Mouse (Mus musculus) embryonic fibroblast, embryonic 13.5 days (primary cell): ENCODE data around the gene Gstp2. TPM values are rescaled to one million over a fixed set of nuclear protein-coding genes. Genes with fewer than 3 reads are reported as not detected.

Source experiments
- H3K27ac ChIP-seq: 2 replicates; pipeline ENCODE4 v1.5.1; 2012; ENCODE audit warnings: low read length, control low read depth, inconsistent platforms; ENCODE audit not compliant: insufficient read depth
- H3K4me1 ChIP-seq: 2 replicates; pipeline ENCODE4 v1.6.1; 2011; ENCODE audit warnings: low read length; ENCODE audit not compliant: control insufficient read depth, insufficient read depth
- H3K4me3 ChIP-seq: 2 replicates; pipeline ENCODE4 v1.5.1; 2011; ENCODE audit warnings: mild to moderate bottlenecking, control low read depth, low read length; ENCODE audit not compliant: insufficient read depth
- CTCF ChIP-seq: IDR thresholded peaks from 2 replicates; pipeline ENCODE4 v1.5.1; 2011; ENCODE audit warnings: mild to moderate bottlenecking, control low read depth, low read length, moderate library complexity, borderline replicate concordance; ENCODE audit not compliant: insufficient read depth
- POLR2A ChIP-seq: IDR thresholded peaks from 2 replicates; pipeline ENCODE4 v1.6.1; 2011; ENCODE audit warnings: low read depth, mild to moderate bottlenecking, control low read depth, low read length, moderate library complexity
- polyA plus RNA-seq: library from polyadenylated mRNA; stranded (reverse); fragments of >200 nt; gene quantifications from 2 replicates; pipeline ENCODE4 v1.2.4, GENCODE M21; 2011; ENCODE audit warnings: low read depth; ENCODE audit not compliant: missing spikeins, insufficient read length

Gstp2 gene
- polyA plus RNA-seq, 1 experiment: 3.1 TPM

DNA sequence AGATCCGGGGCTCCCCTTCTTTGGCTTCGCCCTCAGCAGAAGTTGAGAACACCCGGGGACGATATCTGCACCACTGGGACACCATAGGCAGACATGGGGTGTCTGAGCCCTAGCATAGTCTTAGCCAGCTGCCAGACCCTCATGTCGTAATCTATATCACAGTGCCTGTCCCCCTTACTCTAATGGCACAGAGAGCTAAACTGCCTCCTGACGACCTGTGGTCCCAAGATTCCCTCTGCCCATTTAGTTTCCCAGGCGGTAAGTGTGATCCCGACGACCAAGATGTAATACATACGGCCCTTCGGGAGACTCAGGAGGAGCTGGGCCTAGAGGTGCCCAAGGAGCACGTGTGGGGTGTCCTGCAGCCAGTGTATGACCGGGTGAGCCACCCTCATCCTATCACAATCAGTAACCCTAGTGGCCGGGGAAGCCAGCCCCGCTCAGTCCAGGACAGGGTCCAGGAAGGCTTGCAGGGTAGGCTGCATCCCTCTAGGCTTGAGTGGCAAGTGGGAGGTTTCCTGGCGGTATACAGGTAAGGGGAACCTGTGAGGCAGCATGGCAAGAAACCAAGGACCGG, 44.8 kb downstream of the Gstp2 start:
- Histone ChIP-seq H3K4me1 (no peaks in the 10 kb centered on the region), H3K4me3 (peak overlapping the region; percentile 83), H3K27ac (peak overlapping the region; percentile 95)
- TF ChIP-seq POLR2A (peak; percentile 25; the same call in 1 of the 2 replicates), CTCF (no peak)

DNA sequence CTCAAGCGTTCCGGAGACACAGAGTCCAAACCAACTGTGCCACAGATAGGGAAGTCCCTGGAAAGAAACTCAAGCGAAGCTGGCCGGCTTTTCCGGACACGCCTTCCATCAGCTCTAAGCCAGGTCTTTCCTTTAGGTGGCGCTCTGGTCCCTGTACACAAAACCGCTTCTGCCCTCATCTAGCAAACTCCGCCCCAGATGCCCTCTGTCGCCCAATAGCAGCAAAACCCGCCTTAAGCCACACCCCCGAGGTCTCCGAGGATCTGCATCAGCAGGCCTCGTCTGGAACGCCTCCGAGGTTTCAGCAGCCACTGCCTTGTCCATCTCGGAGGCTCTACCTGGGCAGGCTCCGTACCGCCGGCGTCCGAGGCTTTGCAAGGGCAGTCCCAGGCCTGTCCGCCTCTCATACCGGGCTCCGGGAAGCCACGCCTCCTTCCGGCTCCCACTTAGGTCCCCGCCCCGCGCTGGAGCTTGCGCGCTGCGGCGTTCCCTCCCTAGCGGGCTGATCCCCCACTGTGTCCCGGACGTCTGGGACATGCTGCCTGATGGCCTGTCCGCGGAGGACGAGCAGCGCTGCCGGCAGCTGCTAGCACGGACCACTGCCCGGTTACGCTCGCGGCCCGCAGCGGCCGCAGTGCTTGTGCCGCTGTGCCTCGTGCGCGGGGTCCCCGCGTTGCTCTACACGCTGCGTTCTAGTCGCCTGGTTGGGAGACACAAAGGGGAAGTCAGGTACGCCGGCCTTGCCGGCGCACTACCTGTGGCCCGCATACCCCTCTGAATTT, 45.5 kb downstream of the Gstp2 start, which contains the start of the genes Nudt8 and Gm49405:
Nudt8 (plus strand) TSS at position 462 of the 782 bp plus-strand sequence.
Gm49405 (plus strand) TSS at position 508 of the 782 bp plus-strand sequence.
- TF ChIP-seq CTCF (peak; percentile 39; the same call in 1 of the 2 replicates), POLR2A (peak; percentile 98)
- Histone ChIP-seq H3K4me3 (peak within 1 kb of the TSS; percentile 83), H3K4me1 (no peaks in the 10 kb centered on the region), H3K27ac (peak within 1 kb of the TSS; percentile 95)

DNA sequence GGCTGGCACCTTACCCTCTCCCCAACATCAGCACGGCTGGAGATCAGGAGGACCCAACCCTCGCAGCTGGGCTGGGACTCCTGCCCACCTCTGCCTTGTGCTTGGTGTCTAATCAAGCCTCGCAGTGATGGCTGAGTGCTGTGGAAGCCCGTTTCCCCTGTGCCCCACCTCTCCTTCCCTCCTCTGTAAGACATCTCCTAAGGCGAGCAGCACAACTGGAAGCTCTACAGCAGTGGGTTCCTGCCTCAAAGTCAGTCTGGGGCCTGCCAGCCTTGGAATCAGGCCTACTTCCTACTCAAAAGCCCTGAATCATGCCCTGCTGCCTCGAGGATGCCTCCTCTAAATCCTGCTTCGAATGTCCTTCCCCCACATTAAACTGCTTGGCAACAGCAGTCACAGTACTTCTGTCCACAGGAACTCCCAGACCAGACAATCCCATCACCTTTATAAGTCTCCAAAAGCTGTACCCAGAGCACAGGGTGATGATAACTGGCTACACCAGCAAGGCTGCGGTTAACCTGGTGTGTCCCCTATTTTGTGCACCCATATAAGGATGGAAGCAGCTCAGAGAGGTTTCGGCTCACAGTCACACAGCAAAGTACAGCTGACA, 46.6 kb downstream of the Gstp2 start:
- no peak overlapping the region for H3K4me3 ChIP-seq
- no peak overlapping the region for H3K27ac ChIP-seq
- no peaks in the 10 kb centered on the region for H3K4me1 ChIP-seq
- TF ChIP-seq POLR2A: 0 out of 2 replicates have a peak, but pooled peaks have one; percentile 24
- TF ChIP-seq CTCF: no peak

DNA sequence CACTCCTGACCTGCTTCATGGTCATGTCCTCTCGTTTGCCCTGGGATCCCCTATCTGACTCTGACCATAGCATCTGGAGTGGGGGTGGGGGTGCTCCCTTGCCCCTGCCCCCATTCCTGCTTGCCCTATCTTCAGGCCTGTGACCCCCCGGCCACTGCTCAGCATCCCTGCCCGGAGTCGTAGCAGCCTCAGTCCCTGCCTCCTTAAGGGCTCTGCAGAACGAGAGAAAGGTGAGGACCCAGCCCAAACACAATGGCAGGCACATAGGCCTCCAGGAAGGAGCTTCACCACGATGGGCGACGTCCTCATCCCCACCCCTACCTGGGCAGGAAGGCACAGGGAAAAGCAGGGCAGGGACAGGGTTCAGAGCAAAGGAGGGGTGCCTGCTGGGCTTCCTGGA, 47.5 kb downstream of the Gstp2 start:
- TF ChIP-seq CTCF (no peak), POLR2A (no peak)
- Histone ChIP-seq H3K4me1 (no peaks in the 10 kb centered on the region), H3K27ac (no peak overlapping the region), H3K4me3 (no peak overlapping the region)

DNA sequence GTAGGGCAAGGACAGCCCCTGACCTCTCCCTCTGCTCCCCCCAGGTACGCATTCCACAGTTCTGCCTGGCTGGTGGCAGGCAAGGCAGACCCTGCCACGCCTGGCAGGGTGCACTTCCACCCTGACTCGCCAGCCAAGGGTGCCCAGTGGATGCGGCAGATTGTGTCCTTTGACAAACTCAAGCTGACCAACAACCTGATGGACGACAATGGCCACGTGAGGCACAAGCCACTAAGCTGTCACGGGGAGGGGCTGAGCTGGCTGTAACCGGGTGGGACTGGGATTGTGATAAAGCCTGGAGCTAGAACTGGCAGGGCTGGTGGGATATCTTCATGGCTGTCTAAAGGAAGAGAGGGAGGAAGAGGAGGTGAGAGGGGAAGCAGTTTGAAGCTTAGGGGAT, 48.6 kb downstream of the Gstp2 start:
- no peaks in the 10 kb centered on the region for H3K4me1 ChIP-seq
- TF ChIP-seq POLR2A (no peak), CTCF (no peak)

DNA sequence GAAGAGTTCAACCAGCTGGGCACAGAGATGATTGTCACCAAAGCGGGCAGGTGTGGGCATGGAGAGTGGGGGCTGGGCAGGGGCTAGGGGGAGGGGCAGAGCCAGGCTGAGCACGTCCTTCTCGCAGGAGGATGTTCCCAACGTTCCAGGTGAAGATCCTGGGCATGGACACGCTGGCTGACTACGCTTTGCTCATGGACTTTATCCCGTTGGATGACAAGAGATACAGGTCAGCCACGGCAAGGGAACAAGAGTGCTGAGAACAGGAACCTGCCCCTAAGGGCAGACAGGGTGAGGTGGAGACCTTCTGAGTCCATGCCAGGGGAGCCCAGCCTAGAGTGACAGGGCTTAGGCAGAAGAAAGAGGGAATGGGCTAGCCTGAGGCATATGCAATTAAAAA, 49.1 kb downstream of the Gstp2 start:
- Histone ChIP-seq H3K4me3 (no peak overlapping the region), H3K27ac (no peak overlapping the region), H3K4me1 (no peaks in the 10 kb centered on the region)
- no peak for TF ChIP-seq CTCF
- TF ChIP-seq POLR2A: no peak

More for the DNA sequence above, 48.6 kb downstream of the Gstp2 start:
- Histone ChIP-seq H3K27ac (no peak overlapping the region), H3K4me3 (no peak overlapping the region)

DNA sequence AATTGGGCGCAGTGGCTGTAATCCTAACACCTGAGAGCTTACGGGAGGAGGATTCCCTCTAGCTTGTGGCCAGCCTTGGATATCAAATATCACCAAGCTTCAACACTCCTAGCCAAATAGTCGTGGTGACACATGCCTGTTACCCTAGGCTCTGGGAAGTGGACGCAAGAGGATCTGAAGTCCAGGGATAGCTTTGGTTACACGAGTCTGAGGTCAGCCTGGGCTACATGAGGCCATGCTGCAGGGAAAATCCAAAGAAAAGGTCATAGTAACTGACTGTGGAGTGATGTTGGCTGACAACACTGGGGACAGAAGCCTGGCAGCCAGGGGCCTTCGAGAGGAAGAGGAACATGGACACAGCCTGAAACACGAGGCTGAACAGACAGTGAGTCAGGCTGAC, 49.7 kb downstream of the Gstp2 start:
- H3K27ac ChIP-seq: no peak overlapping the region
- TF ChIP-seq POLR2A: no peak
- no peak for TF ChIP-seq CTCF
- no peak overlapping the region for H3K4me3 ChIP-seq
- H3K4me1 ChIP-seq: no peaks in the 10 kb centered on the region

DNA sequence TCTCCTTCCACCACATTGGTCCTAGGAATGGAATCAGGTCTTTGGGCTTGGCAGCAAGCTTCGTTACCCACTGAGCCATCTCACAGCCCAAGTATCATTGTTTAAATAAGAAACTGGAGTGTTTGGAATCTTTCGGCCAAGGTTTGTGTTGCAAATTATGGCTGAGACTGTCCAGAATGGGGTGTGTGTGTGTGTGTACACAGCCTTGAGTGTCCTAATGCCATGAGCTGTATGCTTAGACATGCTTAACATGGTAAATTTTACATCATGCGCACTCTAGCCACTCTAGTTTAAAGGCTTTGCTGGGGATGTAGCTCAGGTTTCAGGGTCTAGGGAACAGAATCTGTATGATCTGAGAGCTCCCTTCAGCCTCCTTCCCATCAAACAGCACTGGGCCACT, 50.3 kb downstream of the Gstp2 start:
- Histone ChIP-seq H3K27ac (no peak overlapping the region), H3K4me3 (no peak overlapping the region), H3K4me1 (no peaks in the 10 kb centered on the region)
- TF ChIP-seq CTCF: no peak
- TF ChIP-seq POLR2A: no peak

DNA sequence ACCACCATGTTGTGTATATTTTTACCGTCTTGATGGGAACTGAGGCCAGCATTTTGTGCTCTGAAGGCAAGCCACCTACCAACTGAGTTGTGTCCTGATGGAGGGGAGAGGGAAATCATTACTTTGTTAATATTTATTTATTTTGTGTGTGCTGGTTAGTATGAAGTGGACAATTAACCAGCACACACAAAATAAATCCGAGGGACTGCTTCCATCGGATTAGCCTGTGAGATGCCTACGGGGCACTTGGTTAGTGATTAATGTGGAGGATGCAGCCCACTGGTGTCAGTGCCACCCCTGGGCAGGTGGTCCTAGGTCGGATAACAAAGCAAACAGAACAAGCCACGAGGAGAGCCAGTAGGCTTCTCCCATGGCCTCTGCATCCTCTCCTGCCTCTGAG, 50.9 kb downstream of the Gstp2 start:
- Histone ChIP-seq H3K4me3 (no peak overlapping the region), H3K27ac (no peak overlapping the region), H3K4me1 (no peaks in the 10 kb centered on the region)
- TF ChIP-seq CTCF (no peak), POLR2A (no peak)

DNA sequence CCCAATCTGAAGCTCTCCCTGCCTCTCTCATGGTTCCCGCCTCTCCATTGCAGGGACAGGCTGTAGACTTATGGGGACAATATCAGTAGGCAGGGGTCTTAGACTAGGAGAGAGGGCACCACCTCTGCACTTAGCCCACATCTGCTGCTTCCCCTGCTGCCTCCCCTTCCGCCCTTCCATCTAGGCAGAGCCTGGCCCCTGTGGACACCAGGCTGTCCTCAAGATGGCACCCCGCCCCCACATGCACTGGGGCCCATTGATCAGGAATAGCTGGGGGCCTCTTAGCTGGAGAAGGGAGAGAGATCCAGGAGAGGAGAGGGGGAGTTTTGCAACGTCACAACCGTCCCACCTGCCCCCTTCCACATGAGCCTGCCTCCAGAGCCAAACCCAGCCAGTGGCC, 53.4 kb downstream of the Gstp2 start, which contains the start of gene Tbx10:
Tbx10 (plus strand) TSS at position 337 of the 400 bp plus-strand sequence.
- TF ChIP-seq POLR2A (no peak), CTCF (no peak)
- H3K4me1 ChIP-seq: no peaks in the 10 kb centered on the region

More for the DNA sequence above, 53.4 kb downstream of the Gstp2 start, which contains the start of gene Tbx10:
- Histone ChIP-seq H3K27ac (no peak within 1 kb of the TSS), H3K4me3 (no peak within 1 kb of the TSS)
